Mouse (Mus musculus) myocyte (in vitro differentiated cells): ENCODE measurements at regions not wholly inside any gene's neighbourhood (a gene's known extent, or its start where the extent isn't known, plus 50 kb on each side); places are given as distances from the start of the nearest gene placed in this dataset.

ENCODE experiments used
- H3K27me3 ChIP-seq: one replicate; pipeline ENCODE4 v1.6.1; 2011; ENCODE audit not compliant: control insufficient read depth, insufficient read depth, insufficient read length
- H3K36me3 ChIP-seq: one replicate; pipeline ENCODE4 v1.6.1; 2011; ENCODE audit not compliant: control insufficient read depth, insufficient read depth
- H3K4me2 ChIP-seq: one replicate; pipeline ENCODE4 v1.6.1; 2011; ENCODE audit warnings: low read depth, control low read depth
- H3K4me3 ChIP-seq: one replicate; pipeline ENCODE4 v1.5.1; 2011; ENCODE audit warnings: mild to moderate bottlenecking, control low read depth, moderate library complexity
- H3K79me2 ChIP-seq: one replicate; pipeline ENCODE4 v1.6.1; 2011; ENCODE audit not compliant: control insufficient read depth, insufficient read depth
- H3ac ChIP-seq: one replicate; pipeline ENCODE4 v1.6.1; 2011; ENCODE audit not compliant: control insufficient read depth, insufficient read length
- CEBPB ChIP-seq: IDR thresholded peaks from 2 replicates; pipeline ENCODE4 v1.6.1; 2011; ENCODE audit warnings: mild to moderate bottlenecking, moderate library complexity; ENCODE audit not compliant: poor library complexity, insufficient read depth, severe bottlenecking
- E2F4 ChIP-seq: IDR thresholded peaks from one replicate; pipeline ENCODE4 v1.6.1; 2011; ENCODE audit warnings: mild to moderate bottlenecking, control low read depth, moderate library complexity; ENCODE audit not compliant: insufficient read depth
- MAX ChIP-seq: IDR thresholded peaks from one replicate; pipeline ENCODE4 v1.6.1; 2011; ENCODE audit warnings: low read depth, mild to moderate bottlenecking, control low read depth
- MYOD1 ChIP-seq, 3 experiments: IDR thresholded peaks; one replicate each; pipeline ENCODE4 v1.6.1; 2011; ENCODE audit warnings: control low read depth in 2 of 3, low read depth in 2 of 3, mild to moderate bottlenecking in 2 of 3, moderate library complexity in 1 of 3; ENCODE audit not compliant: insufficient read length in 2 of 3, control insufficient read depth in 1 of 3
- MYOG ChIP-seq, 3 experiments: IDR thresholded peaks; one replicate each; pipeline ENCODE4 v1.6.1; 2011; ENCODE audit warnings: control low read depth in 2 of 3, low read depth in 2 of 3, mild to moderate bottlenecking in 2 of 3; ENCODE audit not compliant: insufficient read length in 2 of 3, control insufficient read depth in 1 of 3, insufficient read depth in 1 of 3
- POLR2A ChIP-seq: IDR thresholded peaks from one replicate; pipeline ENCODE4 v1.6.1; 2011; ENCODE audit warnings: low read depth, mild to moderate bottlenecking, control low read depth, moderate library complexity; ENCODE audit not compliant: insufficient read length
- POLR2AphosphoS2 ChIP-seq: IDR thresholded peaks from one replicate; pipeline ENCODE4 v1.6.1; 2011; ENCODE audit warnings: low read depth, control low read depth; ENCODE audit not compliant: insufficient read length
- REST ChIP-seq: IDR thresholded peaks from one replicate; pipeline ENCODE4 v1.6.1; 2011; ENCODE audit warnings: mild to moderate bottlenecking, control low read depth, moderate library complexity; ENCODE audit not compliant: insufficient read depth, insufficient read length
- SRF ChIP-seq: IDR thresholded peaks from one replicate; pipeline ENCODE4 v1.6.1; 2011; ENCODE audit warnings: low read depth; ENCODE audit not compliant: control insufficient read depth, insufficient read length
- TCF12 ChIP-seq: IDR thresholded peaks from one replicate; pipeline ENCODE4 v1.6.1; 2011; ENCODE audit warnings: mild to moderate bottlenecking, control low read depth; ENCODE audit not compliant: poor library complexity, insufficient read depth, severe bottlenecking
- TCF3 ChIP-seq: IDR thresholded peaks from one replicate; pipeline ENCODE4 v1.6.1; 2011; ENCODE audit warnings: low read depth, control low read depth; ENCODE audit not compliant: insufficient read length
- USF1 ChIP-seq: IDR thresholded peaks from one replicate; pipeline ENCODE4 v1.6.1; 2011; ENCODE audit warnings: low read depth, mild to moderate bottlenecking, control low read depth, moderate library complexity

- Histone ChIP-seq H3ac (no peak overlapping the region), H3K27me3 (no peaks in the 10 kb centered on the region), H3K4me3 (no peak overlapping the region), H3K4me2 (no peak overlapping the region), H3K79me2 (no peaks in the 10 kb centered on the region), H3K36me3 (no peaks in the 10 kb centered on the region)
- no peak for TF ChIP-seq POLR2AphosphoS2
- no peak for TF ChIP-seq POLR2A
- no peak for TF ChIP-seq TCF12
Measured at GRCm38 (mm10) chr15:59180076-59180475, 291.0 kb downstream of the Gm49356 start.

- no peaks in the 10 kb centered on the region for H3K36me3 ChIP-seq
- H3K79me2 ChIP-seq: no peaks in the 10 kb centered on the region
- no peak overlapping the region for H3K4me2 ChIP-seq
- H3K27me3 ChIP-seq: no peaks in the 10 kb centered on the region
- no peak overlapping the region for H3K4me3 ChIP-seq
- H3ac ChIP-seq: no peak overlapping the region
- TF ChIP-seq CEBPB: peak; percentile 79
- no peak for TF ChIP-seq SRF
- no peak for TF ChIP-seq REST
- TF ChIP-seq MAX: no peak
- no peak for TF ChIP-seq E2F4
- TF ChIP-seq MYOD1 (IDR thresholded peaks at IDR 0.05; ENCODE audit: control insufficient read depth in 1 of 3, insufficient read length in 2 of 3, low read depth in 2 of 3): no peak
Measured at GRCm38 (mm10) chr15:59184461-59184860, 295.4 kb downstream of the Gm49356 start.

GRCm38 (mm10) chr15:59187566-59187965, 298.5 kb downstream of the Gm49356 start:
- Histone ChIP-seq H3ac (no peak overlapping the region), H3K27me3 (no peaks in the 10 kb centered on the region), H3K4me2 (no peak overlapping the region), H3K79me2 (no peaks in the 10 kb centered on the region), H3K4me3 (no peak overlapping the region), H3K36me3 (no peaks in the 10 kb centered on the region)
- TF ChIP-seq CEBPB (no peak), POLR2A (no peak), TCF3 (no peak), USF1 (no peak), E2F4 (no peak), POLR2AphosphoS2 (no peak), REST (no peak), MYOG (IDR thresholded peaks at IDR 0.05; ENCODE audit: control insufficient read depth in 1 of 3, insufficient read depth in 1 of 3, insufficient read length in 2 of 3, low read depth in 2 of 3) (no peak), SRF (no peak)

- TF ChIP-seq POLR2A (no peak), MAX (no peak), MYOD1 (IDR thresholded peaks at IDR 0.05; ENCODE audit: control insufficient read depth in 1 of 3, insufficient read length in 2 of 3, low read depth in 2 of 3) (no peak), TCF3 (no peak), CEBPB (no peak), SRF (no peak), TCF12 (no peak), POLR2AphosphoS2 (no peak), REST (no peak), USF1 (no peak)
Measured at GRCm38 (mm10) chr15:59188371-59188770, 299.3 kb downstream of the Gm49356 start.

GRCm38 (mm10) chr15:59190511-59190910, 301.4 kb downstream of the Gm49356 start:
- H3K27me3 ChIP-seq: no peaks in the 10 kb centered on the region

More at GRCm38 (mm10) chr15:59188371-59188770, 299.3 kb downstream of the Gm49356 start:
- Histone ChIP-seq H3ac (no peak overlapping the region), H3K79me2 (no peaks in the 10 kb centered on the region), H3K4me3 (no peak overlapping the region), H3K27me3 (no peaks in the 10 kb centered on the region), H3K4me2 (no peak overlapping the region), H3K36me3 (no peaks in the 10 kb centered on the region)

GRCm38 (mm10) chr15:59194421-59194820, 305.3 kb downstream of the Gm49356 start:
- H3ac ChIP-seq: no peak overlapping the region
- no peak overlapping the region for H3K4me3 ChIP-seq
- no peak for TF ChIP-seq POLR2AphosphoS2
- TF ChIP-seq TCF3: no peak
- TF ChIP-seq REST: no peak
- no peak for TF ChIP-seq TCF12
- TF ChIP-seq E2F4: no peak
- TF ChIP-seq MYOD1 (IDR thresholded peaks at IDR 0.05; ENCODE audit: control insufficient read depth in 1 of 3, insufficient read length in 2 of 3, low read depth in 2 of 3): no peak
- TF ChIP-seq CEBPB: no peak
- TF ChIP-seq SRF: no peak
- TF ChIP-seq POLR2A: no peak
- TF ChIP-seq MAX: no peak
- TF ChIP-seq MYOG (IDR thresholded peaks at IDR 0.05; ENCODE audit: control insufficient read depth in 1 of 3, insufficient read depth in 1 of 3, insufficient read length in 2 of 3, low read depth in 2 of 3): no peak
- TF ChIP-seq USF1: no peak
- H3K4me2 ChIP-seq: no peak overlapping the region
- H3K79me2 ChIP-seq: no peaks in the 10 kb centered on the region
- H3K36me3 ChIP-seq: no peaks in the 10 kb centered on the region
- no peaks in the 10 kb centered on the region for H3K27me3 ChIP-seq

More at GRCm38 (mm10) chr15:59190511-59190910, 301.4 kb downstream of the Gm49356 start:
- no peak overlapping the region for H3K4me3 ChIP-seq
- H3K36me3 ChIP-seq: no peaks in the 10 kb centered on the region
- no peaks in the 10 kb centered on the region for H3K79me2 ChIP-seq
- TF ChIP-seq MYOD1 (IDR thresholded peaks at IDR 0.05; ENCODE audit: control insufficient read depth in 1 of 3, insufficient read length in 2 of 3, low read depth in 2 of 3) (peak in 2 of 3 experiments; percentile 48 to 49), TCF12 (no peak)
- no peak overlapping the region for H3ac ChIP-seq
- peak overlapping the region; percentile 26 for H3K4me2 ChIP-seq
